Mouse (Mus musculus) olfactory bulb, adult 2 months (tissue): ENCODE measurements around the gene Ercc8.

ENCODE experiments used
- CTCF ChIP-seq: fragments of 200-500 bp; IDR thresholded peaks from 2 replicates; pipeline ENCODE4 v1.5.1; 2012; ENCODE audit warnings: low read depth, mild to moderate bottlenecking, low read length, moderate library complexity; ENCODE audit not compliant: insufficient read depth
- POLR2A ChIP-seq: fragments of 200-500 bp; IDR thresholded peaks from 2 replicates; pipeline ENCODE4 v1.6.1; 2012; ENCODE audit warnings: mild to moderate bottlenecking, low read depth, low read length, moderate library complexity; ENCODE audit not compliant: insufficient read depth

DNA sequence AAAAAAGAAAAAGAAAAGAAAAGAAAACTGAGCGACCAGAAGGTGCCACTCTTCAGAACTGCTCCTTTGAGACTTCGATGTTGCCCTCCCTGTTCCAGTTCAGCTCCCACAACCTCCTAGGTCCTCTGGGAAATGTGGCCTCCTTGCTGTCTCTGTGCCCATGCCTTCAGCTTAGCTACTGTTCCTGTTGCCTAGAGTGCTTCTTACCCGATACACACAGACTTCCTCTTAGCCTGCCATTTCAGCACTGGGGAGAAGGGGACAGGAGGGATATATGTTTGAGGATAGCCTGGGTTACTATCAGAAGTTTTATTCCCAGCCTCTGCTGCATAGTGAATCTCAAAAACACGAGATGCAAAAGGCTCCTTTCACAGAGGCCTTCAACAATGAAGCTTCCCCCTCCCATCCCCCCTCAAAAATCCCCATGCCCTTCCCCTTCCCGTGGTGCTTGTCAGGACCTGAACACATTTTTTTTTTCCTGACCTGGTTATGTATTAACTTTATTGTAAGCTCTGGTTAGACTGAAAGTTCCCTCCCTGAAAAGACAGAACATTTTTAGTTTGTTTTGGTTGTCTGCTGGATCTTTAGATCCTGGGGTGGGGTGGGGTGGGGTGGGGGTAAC lies 54.0 kb downstream of the Ercc8 start:
- TF ChIP-seq POLR2A (no peak), CTCF (no peak)
